Comparison of ENCODE assay signal across 28 mouse cellular contexts in the genomic region with DNA sequence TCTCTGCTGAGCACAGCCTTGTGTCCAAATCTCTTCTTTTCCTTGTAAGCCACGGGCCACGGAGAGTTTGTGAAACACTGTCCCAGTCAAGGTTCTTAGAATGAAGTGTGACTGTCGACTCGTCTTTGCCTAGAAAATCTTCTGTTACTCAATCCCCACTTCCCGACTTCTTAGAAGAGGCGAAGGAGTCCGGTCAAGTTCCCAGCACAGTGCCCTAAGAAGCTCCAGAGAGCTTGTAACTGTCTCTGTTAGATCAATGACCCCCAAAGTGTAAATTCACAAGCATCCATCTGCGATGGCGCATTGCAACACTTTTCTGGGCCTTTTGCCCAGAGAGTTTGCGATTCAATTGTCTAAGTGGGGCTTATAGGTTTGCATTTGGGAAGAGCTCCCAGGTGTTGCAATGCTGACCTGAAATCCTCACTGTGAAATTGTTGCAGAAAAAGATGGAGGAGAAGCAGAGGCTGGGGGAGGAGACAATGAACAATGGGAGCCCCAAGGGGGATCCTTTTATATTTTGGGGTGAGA. TPM values are rescaled to one million over a fixed set of nuclear protein-coding genes. Genes with fewer than 3 reads are reported as not detected.
DNase-seq lines count a peak whose midpoint lies in the region; ATAC-seq and TF ChIP-seq lines count a peak whose summit lies in the region.
"Had no signal": no experiment of that assay in that cellular context is flagged by ENCODE, and none has a peak within 500 bp of the region (broad histone marks: within the 10 kb centered on the region; RNA-seq: fewer than 3 reads in every experiment).

No protein-coding gene starts in this region.

- no peak for TF ChIP-seq POLR2A in liver, adult 2 months (IDR thresholded peaks at IDR 0.05; ENCODE audit: extremely low read depth, insufficient read depth, low read length)

- H3K4me2 ChIP-seq in liver, embryonic 12.5 days: no peak overlapping the region
- H3K4me2 ChIP-seq in liver, embryonic 16.5 days (ENCODE audit: low read depth, low read length): no peak overlapping the region
- no peak overlapping the region for H3K4me2 ChIP-seq in forebrain, embryonic 13.5 days
- H3K4me2 ChIP-seq: embryonic facial prominence, embryonic 15.5 days; heart, embryonic 12.5 days; hindbrain, embryonic 15.5 days; kidney, embryonic 15.5 days; limb, embryonic 12.5 days; midbrain, embryonic 15.5 days had no signal

- no peaks in the 10 kb centered on the region for H3K79me2 ChIP-seq in liver, adult 2 months (ENCODE audit: control insufficient read depth, insufficient read depth, low read length)

- no peaks in the 10 kb centered on the region for H3K9me3 ChIP-seq in liver, embryonic 12.5 days (replicated peaks)
- H3K9me3 ChIP-seq in liver, embryonic 16.5 days (replicated peaks; ENCODE audit: control insufficient read depth, low read length): no peaks in the 10 kb centered on the region
- H3K9me3 ChIP-seq in forebrain, embryonic 13.5 days (replicated peaks): no peaks in the 10 kb centered on the region
- H3K9me3 ChIP-seq: embryonic facial prominence, embryonic 15.5 days; heart, embryonic 12.5 days; hindbrain, embryonic 15.5 days; kidney, embryonic 15.5 days; limb, embryonic 12.5 days; midbrain, embryonic 10.5 days; midbrain, embryonic 15.5 days had no signal

- no peak overlapping the region for H3K27ac ChIP-seq in liver, adult 2 months (replicated peaks; ENCODE audit: insufficient read depth, low read depth, low read length)
- no peak overlapping the region for H3K27ac ChIP-seq in liver, embryonic 12.5 days
- no peak overlapping the region for H3K27ac ChIP-seq in liver, embryonic 16.5 days (ENCODE audit: low read length)
- no peak overlapping the region for H3K27ac ChIP-seq in forebrain, embryonic 13.5 days
- H3K27ac ChIP-seq: embryonic facial prominence, embryonic 15.5 days; heart, adult 2 months; hindbrain, embryonic 15.5 days; kidney, embryonic 15.5 days; layer of hippocampus, adult 2 months; left cerebral cortex, adult 2 months; limb, embryonic 12.5 days; midbrain, embryonic 10.5 days; midbrain, embryonic 15.5 days had no signal

- ATAC-seq in liver, embryonic 12.5 days: no peak
- ATAC-seq in liver, embryonic 16.5 days (ENCODE audit: low read depth): peak; percentile 78
- ATAC-seq in forebrain, embryonic 13.5 days: no peak
- ATAC-seq: forebrain, embryonic 14.5 days; midbrain, embryonic 15.5 days had no signal

- H3K36me3 ChIP-seq in liver, adult 2 months (ENCODE audit: control insufficient read depth, insufficient read depth, low read length): no peaks in the 10 kb centered on the region
- no peaks in the 10 kb centered on the region for H3K36me3 ChIP-seq in liver, embryonic 12.5 days
- no peaks in the 10 kb centered on the region for H3K36me3 ChIP-seq in liver, embryonic 16.5 days (ENCODE audit: control insufficient read depth, insufficient read depth)
- H3K36me3 ChIP-seq in forebrain, embryonic 13.5 days (ENCODE audit: poor library complexity, severe bottlenecking): no peaks in the 10 kb centered on the region
- H3K36me3 ChIP-seq: embryonic facial prominence, embryonic 15.5 days; heart, embryonic 12.5 days; hindbrain, embryonic 15.5 days; kidney, embryonic 15.5 days; limb, embryonic 12.5 days; midbrain, embryonic 10.5 days; midbrain, embryonic 15.5 days had no signal

- H3K4me3 ChIP-seq in liver, adult 2 months (ENCODE audit: insufficient read depth, low read depth, low read length): no peak overlapping the region
- no peak overlapping the region for H3K4me3 ChIP-seq in liver, embryonic 12.5 days
- no peak overlapping the region for H3K4me3 ChIP-seq in liver, embryonic 16.5 days (ENCODE audit: low read depth, low read length)
- H3K4me3 ChIP-seq in forebrain, embryonic 13.5 days: no peak overlapping the region
- H3K4me3 ChIP-seq: embryonic facial prominence, embryonic 15.5 days; heart, adult 2 months; heart, embryonic 12.5 days; hindbrain, embryonic 15.5 days; kidney, embryonic 15.5 days; layer of hippocampus, adult 2 months; left cerebral cortex, adult 2 months; limb, embryonic 12.5 days; midbrain, embryonic 10.5 days; midbrain, embryonic 15.5 days had no signal

- WGBS in liver, adult 2 months: 27% methylated on average over 10 of the region's 10 CpGs
- 75% methylated on average over 10 of the region's 10 CpGs for WGBS in liver, embryonic 12.5 days (ENCODE audit: insufficient replicate concordance)
- 66% methylated on average over 10 of the region's 10 CpGs for WGBS in liver, embryonic 16.5 days (ENCODE audit: insufficient replicate concordance)
- WGBS in forebrain, embryonic 13.5 days: 89% methylated on average over 10 of the region's 10 CpGs

- no peak for TF ChIP-seq CTCF in liver, adult 2 months (IDR thresholded peaks at IDR 0.05; ENCODE audit: low read depth, low read length)

- H3K27me3 ChIP-seq in liver, adult 2 months (ENCODE audit: control insufficient read depth, insufficient read depth, low read length): no peaks in the 10 kb centered on the region
- H3K27me3 ChIP-seq in liver, embryonic 12.5 days (replicated peaks): no peaks in the 10 kb centered on the region
- H3K27me3 ChIP-seq in liver, embryonic 16.5 days (ENCODE audit: control insufficient read depth, insufficient read depth, low read depth, low read length): no peaks in the 10 kb centered on the region
- H3K27me3 ChIP-seq in forebrain, embryonic 13.5 days: no peaks in the 10 kb centered on the region
- H3K27me3 ChIP-seq: embryonic facial prominence, embryonic 15.5 days; heart, embryonic 12.5 days; hindbrain, embryonic 15.5 days; kidney, embryonic 15.5 days; limb, embryonic 12.5 days; midbrain, embryonic 15.5 days had no signal

- peak; percentile 82 for DNase-seq in liver, adult 2 months (ENCODE audit: extremely low read depth, low read depth, low spot score)
- peak; percentile 13 for DNase-seq in lung, postnatal 14 days
- no peak for DNase-seq in lung, postnatal 25 days (ENCODE audit: low spot score)
- DNase-seq in natural killer cell, adult 2 months (ENCODE audit: low spot score in 2 of 2): no peak
- DNase-seq: adrenal gland, postnatal 25 days; B cell, adult 2 months; cerebellum, adult 11-12 months; cerebellum, adult 9-11 months; gastrocnemius, postnatal 25 days; heart, adult 2 months; kidney, adult 18-20 months; kidney, postnatal 25 days; right cerebral cortex, postnatal 25 days; spleen, adult 18-20 months; thymus, postnatal 25 days had no signal

- H3K9ac ChIP-seq in liver, adult 2 months (ENCODE audit: low read depth, low read length): no peak overlapping the region
- no peak overlapping the region for H3K9ac ChIP-seq in liver, embryonic 12.5 days
- no peak overlapping the region for H3K9ac ChIP-seq in liver, embryonic 16.5 days (ENCODE audit: low read depth, low read length)
- no peak overlapping the region for H3K9ac ChIP-seq in forebrain, embryonic 13.5 days
- H3K9ac ChIP-seq: embryonic facial prominence, embryonic 15.5 days; heart, embryonic 12.5 days; hindbrain, embryonic 15.5 days; kidney, embryonic 15.5 days; limb, embryonic 12.5 days; midbrain, embryonic 15.5 days had no signal

- peaks cover 9% of the 10 kb centered on the region for H3K4me1 ChIP-seq in liver, adult 2 months (ENCODE audit: control insufficient read depth, insufficient read depth, low read length)
- no peaks in the 10 kb centered on the region for H3K4me1 ChIP-seq in liver, embryonic 12.5 days
- H3K4me1 ChIP-seq in liver, embryonic 16.5 days (ENCODE audit: control insufficient read depth, low read depth, low read length): no peaks in the 10 kb centered on the region
- no peaks in the 10 kb centered on the region for H3K4me1 ChIP-seq in forebrain, embryonic 13.5 days
- H3K4me1 ChIP-seq: embryonic facial prominence, embryonic 15.5 days; heart, embryonic 12.5 days; hindbrain, embryonic 15.5 days; kidney, embryonic 15.5 days; limb, embryonic 12.5 days; midbrain, embryonic 10.5 days; midbrain, embryonic 15.5 days had no signal

RNA-seq across cellular contexts. Expression of a gene that starts 54.9 kb away (rescaled TPM):
- 10.6 and 14.3 TPM in 2 replicates for total RNA-seq in liver, adult 2 months (2014; rRNA removed)
- polyA plus RNA-seq in liver, adult 2 months (2012; rRNA removed): 2.1 and 2.3 TPM in 2 replicates
- polyA plus RNA-seq in liver, embryonic 12.5 days (2016; fragmentation: Nextera tagmentation; extraction: Ambion mirVana): 3.6 and 4.0 TPM in 2 replicates
- 3.8 and 4.5 TPM in 2 replicates for polyA plus RNA-seq in liver, embryonic 16.5 days (2015; fragmentation: Nextera tagmentation; extraction: Ambion mirVana)
- polyA plus RNA-seq in forebrain, embryonic 13.5 days (2015; fragmentation: Nextera tagmentation; extraction: Ambion mirVana): 15.9 and 17.3 TPM in 2 replicates

Comparison
In these comparisons a context has a peak if more than half of its experiments do, and no peak if none do; other contexts are left out.
1. DNase-seq: peak in liver, adult 2 months (single experiment) and lung, postnatal 14 days (single experiment); none in lung, postnatal 25 days (single experiment) and natural killer cell, adult 2 months (0 of 2).